Mouse (Mus musculus): ENCODE measurements around the gene Noa1.

DNA sequence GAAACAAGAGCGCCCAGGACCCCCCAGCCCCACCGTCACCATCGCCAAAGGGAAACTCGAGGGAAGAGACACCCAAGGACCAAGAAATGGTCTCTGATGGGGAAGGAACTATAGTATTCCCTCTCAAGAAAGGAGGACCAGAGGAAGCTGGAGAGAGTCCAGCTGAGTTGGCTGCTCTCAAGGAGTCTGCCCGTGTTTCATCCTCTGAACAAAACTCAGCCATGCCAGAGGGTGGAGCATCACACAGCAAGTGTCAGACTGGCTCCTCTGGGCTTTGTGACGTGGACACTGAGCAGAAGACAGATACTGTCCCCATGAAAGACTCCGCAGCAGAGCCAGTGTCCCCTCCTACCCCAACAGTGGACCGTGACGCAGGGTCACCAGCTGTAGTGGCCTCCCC, 27.6 kb downstream of the Noa1 start:
- TF ChIP-seq CTCF (IDR thresholded peaks at IDR 0.05; ENCODE audit: control insufficient read depth, insufficient read depth, insufficient read length) (no peak), MAX (IDR thresholded peaks at IDR 0.05) (no peak)

All from C2C12 (cell line).